Mouse (Mus musculus): ENCODE measurements around the gene Mrps35. TPM values are rescaled to one million over a fixed set of nuclear protein-coding genes. Genes with fewer than 3 reads are reported as not detected.

The Mrps35 gene
- polyA plus RNA-seq, 1 experiment from 2014 or later = 110 TPM

DNA sequence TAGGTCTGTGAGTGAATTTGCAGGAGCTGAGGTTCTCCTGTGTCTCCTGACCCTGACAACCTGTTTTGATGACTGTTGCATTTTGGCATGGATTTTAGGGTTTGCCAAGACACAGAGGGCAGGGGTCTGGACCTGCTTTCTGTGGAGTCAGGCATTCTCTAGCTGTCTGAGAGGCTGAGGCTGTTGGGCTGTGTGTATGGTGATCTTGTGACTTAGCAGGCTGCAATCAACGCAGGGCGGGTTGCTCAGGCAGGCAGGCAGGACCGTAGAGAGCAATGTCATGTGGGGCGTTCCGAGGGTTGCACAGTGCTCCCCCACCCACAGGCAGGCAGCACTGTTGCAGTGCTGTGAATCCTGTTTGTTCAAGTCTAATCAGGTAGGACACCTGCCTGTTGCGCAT lies 64.2 kb downstream of the Mrps35 start:
- Histone ChIP-seq H3K27me3 (replicated peaks) (no peaks in the 10 kb centered on the region), H3K4me1 (replicated peaks) (peaks cover 18% of the 10 kb centered on the region), H3K36me3 (peaks cover 48% of the 10 kb centered on the region), H3K4me3 (no peak overlapping the region), H3K9me3 (replicated peaks) (no peaks in the 10 kb centered on the region), H3K4me2 (no peak overlapping the region), H3K9ac (no peak overlapping the region), H3K27ac (ENCODE audit: poor library complexity, severe bottlenecking) (no peak overlapping the region)
- 76% methylated on average over 6 of the region's 6 CpGs for WGBS
- ATAC-seq (ENCODE audit: insufficient number of reproducible peaks, low FRiP score) = no peak

DNA sequence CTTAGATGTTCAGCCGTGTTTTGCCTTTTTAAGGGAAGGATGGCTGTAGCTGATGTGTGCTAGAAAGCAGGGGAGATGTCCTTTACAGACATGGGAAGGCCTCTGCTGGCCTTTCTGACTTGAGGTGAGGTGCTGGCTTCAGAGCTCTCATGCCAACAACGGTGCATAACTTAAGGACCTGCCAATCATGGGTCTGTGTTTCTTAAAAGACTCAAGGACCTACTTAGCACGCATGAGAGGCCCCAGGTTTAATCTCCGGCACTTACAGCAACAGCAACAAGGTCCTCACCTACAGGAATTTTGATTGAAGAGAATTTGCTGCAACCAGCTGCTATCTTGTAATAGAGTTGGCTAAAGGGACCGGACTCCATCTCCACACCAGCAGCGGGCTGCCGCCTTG lies 66.7 kb downstream of the Mrps35 start:
- Histone ChIP-seq H3K27me3 (replicated peaks) (no peaks in the 10 kb centered on the region), H3K9me3 (replicated peaks) (no peaks in the 10 kb centered on the region), H3K9ac (no peak overlapping the region), H3K4me1 (replicated peaks) (peaks cover 18% of the 10 kb centered on the region), H3K4me3 (no peak overlapping the region), H3K27ac (ENCODE audit: poor library complexity, severe bottlenecking) (no peak overlapping the region), H3K4me2 (no peak overlapping the region), H3K36me3 (peaks cover 49% of the 10 kb centered on the region)
- no peak for ATAC-seq (ENCODE audit: insufficient number of reproducible peaks, low FRiP score)
- 59% methylated on average over 7 of the region's 7 CpGs for WGBS

DNA sequence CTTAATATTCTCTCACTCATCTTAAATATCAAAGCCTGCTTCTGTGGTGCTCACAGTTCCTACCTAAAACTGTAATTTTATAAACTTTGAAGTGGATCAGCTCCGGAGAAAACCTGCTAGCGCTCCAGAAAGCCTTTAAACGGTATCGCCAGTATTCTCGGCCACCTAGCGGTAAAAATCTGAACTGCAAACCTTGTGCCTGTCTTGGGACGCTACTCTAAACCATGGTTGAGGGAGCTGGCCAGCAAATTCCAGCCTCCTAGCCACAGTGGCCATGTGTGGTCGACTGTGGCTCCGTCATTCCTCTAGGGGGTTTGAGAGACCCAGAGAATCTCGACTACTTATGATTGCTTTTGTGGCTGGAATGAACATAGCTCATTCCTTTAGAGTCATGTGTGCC lies 74.0 kb downstream of the Mrps35 start:
- Histone ChIP-seq H3K4me3 (no peak overlapping the region), H3K27ac (ENCODE audit: poor library complexity, severe bottlenecking) (no peak overlapping the region), H3K4me1 (replicated peaks) (peaks cover 7% of the 10 kb centered on the region), H3K36me3 (peaks cover 11% of the 10 kb centered on the region), H3K27me3 (replicated peaks) (no peaks in the 10 kb centered on the region), H3K9ac (no peak overlapping the region), H3K9me3 (replicated peaks) (no peaks in the 10 kb centered on the region), H3K4me2 (no peak overlapping the region)
- ATAC-seq (ENCODE audit: insufficient number of reproducible peaks, low FRiP score) = 0 out of 2 replicates have a peak, but pooled peaks have one; percentile 39
- 7% methylated on average over 10 of the region's 10 CpGs for WGBS

DNA sequence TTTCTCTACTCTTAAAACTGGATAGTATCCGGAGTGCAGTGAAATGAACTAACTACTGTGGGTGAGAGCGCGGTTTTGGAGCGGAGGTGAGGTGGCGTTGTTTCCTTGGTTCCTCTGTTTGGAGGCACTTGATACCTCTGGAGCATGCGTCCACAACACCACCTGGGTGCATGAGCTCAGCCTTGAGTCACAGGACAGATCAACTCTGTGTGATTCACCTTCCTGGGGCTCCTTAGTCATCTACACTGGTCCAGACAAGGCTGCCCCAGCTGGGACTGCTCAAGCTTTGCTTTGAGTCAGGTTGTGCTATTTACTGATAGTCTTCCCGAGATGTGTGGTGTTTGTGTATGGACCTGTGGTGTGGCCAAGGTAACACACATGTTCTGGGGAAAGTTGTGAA lies 75.2 kb downstream of the Mrps35 start:
- Histone ChIP-seq H3K27me3 (replicated peaks) (no peaks in the 10 kb centered on the region), H3K9ac (no peak overlapping the region), H3K4me1 (replicated peaks) (peaks cover 6% of the 10 kb centered on the region), H3K4me2 (no peak overlapping the region), H3K36me3 (0 out of 2 replicates have a peak, but pooled peaks cover 3% of the 10 kb centered on the region), H3K4me3 (no peak overlapping the region), H3K9me3 (replicated peaks) (no peaks in the 10 kb centered on the region), H3K27ac (ENCODE audit: poor library complexity, severe bottlenecking) (no peak overlapping the region)
- ATAC-seq (ENCODE audit: insufficient number of reproducible peaks, low FRiP score) = no peak
- WGBS = 86% methylated on average over 7 of the region's 7 CpGs

DNA sequence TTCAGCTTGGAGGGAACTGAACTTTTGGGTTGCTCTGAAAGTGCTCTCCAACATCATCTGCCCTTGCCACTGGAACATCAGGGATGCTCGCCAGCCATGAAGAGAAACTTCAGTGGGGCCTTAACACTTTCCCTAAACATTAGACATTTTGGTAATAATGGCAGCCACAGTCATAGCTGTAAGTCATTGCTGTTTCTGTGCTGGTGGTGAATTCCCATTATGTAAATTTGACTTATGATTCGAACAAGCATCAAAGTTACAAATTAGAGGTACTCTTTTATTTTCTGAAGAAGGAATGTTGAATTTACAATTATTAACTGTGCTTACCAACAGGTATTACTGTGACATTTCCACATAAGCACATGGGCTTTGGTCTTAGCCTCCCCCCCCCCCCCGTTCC lies 75.6 kb downstream of the Mrps35 start:
- H3K36me3 ChIP-seq = no peaks in the 10 kb centered on the region
- no peak overlapping the region for H3K9ac ChIP-seq
- H3K9me3 ChIP-seq (replicated peaks) = no peaks in the 10 kb centered on the region
- no peaks in the 10 kb centered on the region for H3K27me3 ChIP-seq (replicated peaks)
- H3K4me3 ChIP-seq = no peak overlapping the region
- no peak overlapping the region for H3K4me2 ChIP-seq
- no peak for ATAC-seq (ENCODE audit: insufficient number of reproducible peaks, low FRiP score)
- WGBS = 81% methylated on average over 3 of the region's 3 CpGs
- peaks cover 6% of the 10 kb centered on the region for H3K4me1 ChIP-seq (replicated peaks)
- no peak overlapping the region for H3K27ac ChIP-seq (ENCODE audit: poor library complexity, severe bottlenecking)

DNA sequence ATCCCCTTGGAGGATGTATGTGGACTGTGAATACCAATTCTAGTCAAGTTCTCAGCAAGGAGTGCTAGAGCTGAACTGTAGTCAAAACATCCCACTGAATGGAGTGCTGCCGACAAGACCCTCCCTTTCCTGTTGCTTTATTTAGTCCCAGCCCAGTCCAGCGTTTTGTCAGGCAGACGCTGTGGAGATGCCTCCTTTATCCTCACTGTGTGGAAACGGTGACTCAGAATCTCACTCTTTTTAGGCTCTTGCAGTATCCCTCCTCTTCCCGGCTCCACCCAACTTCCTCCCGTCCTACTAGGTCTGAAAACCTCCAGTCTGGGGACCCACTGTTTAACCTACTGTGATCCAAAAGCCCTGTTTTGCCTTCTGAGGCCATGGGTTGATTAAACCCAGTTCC lies 78.8 kb downstream of the Mrps35 start:
- Histone ChIP-seq H3K4me2 (no peak overlapping the region), H3K27me3 (replicated peaks) (no peaks in the 10 kb centered on the region)
- ATAC-seq (ENCODE audit: insufficient number of reproducible peaks, low FRiP score) = peak; percentile 48

More for the DNA sequence above, 78.8 kb downstream of the Mrps35 start:
- Histone ChIP-seq H3K4me1 (replicated peaks) (peaks cover 6% of the 10 kb centered on the region), H3K36me3 (no peaks in the 10 kb centered on the region), H3K9me3 (replicated peaks) (no peaks in the 10 kb centered on the region), H3K9ac (no peak overlapping the region), H3K27ac (ENCODE audit: poor library complexity, severe bottlenecking) (no peak overlapping the region), H3K4me3 (no peak overlapping the region)
- 13% methylated on average over 6 of the region's 6 CpGs for WGBS

Other genes starting within 250 kb of the Mrps35 start
- 3.1 and 3.5 TPM in 2 replicates for gene Arntl2, start 246.7 kb upstream of the Mrps35 start, polyA plus RNA-seq (2016; fragmentation: Nextera tagmentation; extraction: Ambion mirVana)
- not detected in 2 replicates for gene Smco2, start 192.7 kb upstream of the Mrps35 start, polyA plus RNA-seq (2016; fragmentation: Nextera tagmentation; extraction: Ambion mirVana)
- gene Ppfibp1, start 154.3 kb upstream of the Mrps35 start, polyA plus RNA-seq (2016; fragmentation: Nextera tagmentation; extraction: Ambion mirVana) = 83.9 and 84.8 TPM in 2 replicates
- 0.17 and 0.23 TPM in 2 replicates for gene 1700034J05Rik, start 88.3 kb upstream of the Mrps35 start, polyA plus RNA-seq (2016; fragmentation: Nextera tagmentation; extraction: Ambion mirVana)
- gene Rep15, start 10.2 kb upstream of the Mrps35 start, polyA plus RNA-seq (2016; fragmentation: Nextera tagmentation; extraction: Ambion mirVana) = 0.83 and 1.1 TPM in 2 replicates
- gene Mansc4, start 44.3 kb downstream of the Mrps35 start, polyA plus RNA-seq (2016; fragmentation: Nextera tagmentation; extraction: Ambion mirVana) = 0.46 and 0.67 TPM in 2 replicates
- gene Klhl42, start 48.6 kb downstream of the Mrps35 start, polyA plus RNA-seq (2016; fragmentation: Nextera tagmentation; extraction: Ambion mirVana) = 7.4 and 7.9 TPM in 2 replicates
- gene Pthlh, start 221.4 kb downstream of the Mrps35 start, polyA plus RNA-seq (2016; fragmentation: Nextera tagmentation; extraction: Ambion mirVana) = 5.5 and 5.8 TPM in 2 replicates

All from heart, embryonic 12.5 days (tissue).